Mouse (Mus musculus): ENCODE measurements around the gene Thumpd2.
A peak's percentile ranks its signal among the peaks of the same experiment; 100 is the strongest.

The Thumpd2 gene

DNA sequence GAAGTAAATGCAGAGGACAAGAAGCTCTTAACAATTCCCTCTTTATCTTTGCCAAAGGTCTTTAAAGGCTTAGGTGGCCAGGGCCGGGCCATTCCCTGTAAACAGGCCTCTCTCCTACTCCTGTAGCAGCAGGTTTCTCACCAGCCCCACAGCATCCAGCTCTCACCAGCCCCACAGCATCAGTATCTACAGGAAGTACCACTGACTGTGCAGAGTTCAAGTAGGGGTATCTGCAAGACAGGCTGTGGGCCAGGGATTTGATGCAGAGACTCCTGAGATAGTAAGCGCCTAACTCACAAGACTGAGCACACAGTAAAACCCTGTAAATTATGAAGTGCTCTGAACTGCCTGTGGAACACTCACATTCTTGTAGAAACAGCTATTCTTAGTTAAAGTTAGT lies 31.9 kb downstream of the Thumpd2 start:
- DNase-seq (ENCODE audit: low read depth, low spot score): no peak

- no peak for DNase-seq (ENCODE audit: low read depth, low spot score)
Measured at GRCm38 (mm10) chr17:81031830-81032442, 32.9 kb downstream of the Thumpd2 start.

DNA sequence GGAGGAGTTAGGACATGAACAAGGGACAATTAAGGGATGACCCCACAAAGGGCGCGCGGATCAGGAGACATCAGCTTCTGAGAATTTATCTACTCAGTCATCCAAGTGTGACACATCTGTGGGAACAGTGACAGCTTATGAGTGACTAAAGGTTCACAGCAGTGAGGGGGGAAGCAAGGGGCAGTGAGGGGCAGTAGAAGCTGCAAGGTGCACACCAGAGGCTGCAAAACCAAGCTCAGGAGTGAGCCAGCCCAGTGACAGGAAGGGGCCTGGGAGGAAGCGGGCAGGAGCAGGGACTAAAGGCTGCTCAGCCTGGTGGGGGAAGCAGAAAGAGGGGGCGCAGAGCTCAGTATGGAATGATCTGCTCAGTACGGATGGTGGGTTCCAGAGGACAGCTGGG lies 37.6 kb downstream of the Thumpd2 start:
- no peak for DNase-seq (ENCODE audit: low read depth, low spot score)

- DNase-seq (ENCODE audit: low read depth, low spot score): no peak
Measured at GRCm38 (mm10) chr17:81017132-81017531, 47.8 kb downstream of the Thumpd2 start.

GRCm38 (mm10) chr17:81015814-81016447 lies 49.0 kb downstream of the Thumpd2 start:
- peak; percentile 76 for DNase-seq (ENCODE audit: low read depth, low spot score)

- DNase-seq (ENCODE audit: low read depth, low spot score): no peak
Measured at GRCm38 (mm10) chr17:81010844-81011685, 53.8 kb downstream of the Thumpd2 start.

GRCm38 (mm10) chr17:81010199-81010598 lies 54.7 kb downstream of the Thumpd2 start:
- DNase-seq (ENCODE audit: low read depth, low spot score): no peak

GRCm38 (mm10) chr17:81009112-81009511 lies 55.8 kb downstream of the Thumpd2 start:
- no peak for DNase-seq (ENCODE audit: low read depth, low spot score)

- no peak for DNase-seq (ENCODE audit: low read depth, low spot score)
Measured at GRCm38 (mm10) chr17:81005292-81005691, 59.6 kb downstream of the Thumpd2 start.

GRCm38 (mm10) chr17:81004454-81004853 lies 60.4 kb downstream of the Thumpd2 start:
- DNase-seq (ENCODE audit: low read depth, low spot score): no peak

GRCm38 (mm10) chr17:81002130-81002529 lies 62.8 kb downstream of the Thumpd2 start:
- no peak for DNase-seq (ENCODE audit: low read depth, low spot score)

- DNase-seq (ENCODE audit: low read depth, low spot score): no peak
Measured at GRCm38 (mm10) chr17:81001647-81002046, 63.2 kb downstream of the Thumpd2 start.

- DNase-seq (ENCODE audit: low read depth, low spot score): no peak
Measured at GRCm38 (mm10) chr17:81001010-81001409, 63.9 kb downstream of the Thumpd2 start.

DNA sequence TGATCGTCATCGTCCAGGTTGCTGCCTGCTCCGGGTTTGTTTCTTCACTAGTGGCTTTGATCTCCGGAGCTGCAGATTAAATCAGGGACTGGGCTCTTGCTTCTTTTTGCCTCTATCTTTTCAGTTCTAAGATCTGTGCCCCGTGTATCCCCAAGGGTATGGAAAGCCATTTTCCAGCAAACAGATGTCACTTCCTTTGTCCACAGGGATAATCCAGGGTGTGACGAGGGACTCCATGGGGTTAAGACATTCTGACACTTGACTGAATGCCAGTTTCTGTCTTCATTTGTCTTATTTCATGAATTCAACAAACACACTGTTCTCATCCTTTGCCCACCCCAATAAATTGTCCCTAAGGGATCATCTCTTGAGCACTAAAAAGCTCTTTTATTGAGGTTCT lies 65.9 kb downstream of the Thumpd2 start:
- no peak for DNase-seq (ENCODE audit: low read depth, low spot score)

- DNase-seq (ENCODE audit: low read depth, low spot score): no peak
Measured at GRCm38 (mm10) chr17:80997226-80997625, 67.7 kb downstream of the Thumpd2 start.

DNA sequence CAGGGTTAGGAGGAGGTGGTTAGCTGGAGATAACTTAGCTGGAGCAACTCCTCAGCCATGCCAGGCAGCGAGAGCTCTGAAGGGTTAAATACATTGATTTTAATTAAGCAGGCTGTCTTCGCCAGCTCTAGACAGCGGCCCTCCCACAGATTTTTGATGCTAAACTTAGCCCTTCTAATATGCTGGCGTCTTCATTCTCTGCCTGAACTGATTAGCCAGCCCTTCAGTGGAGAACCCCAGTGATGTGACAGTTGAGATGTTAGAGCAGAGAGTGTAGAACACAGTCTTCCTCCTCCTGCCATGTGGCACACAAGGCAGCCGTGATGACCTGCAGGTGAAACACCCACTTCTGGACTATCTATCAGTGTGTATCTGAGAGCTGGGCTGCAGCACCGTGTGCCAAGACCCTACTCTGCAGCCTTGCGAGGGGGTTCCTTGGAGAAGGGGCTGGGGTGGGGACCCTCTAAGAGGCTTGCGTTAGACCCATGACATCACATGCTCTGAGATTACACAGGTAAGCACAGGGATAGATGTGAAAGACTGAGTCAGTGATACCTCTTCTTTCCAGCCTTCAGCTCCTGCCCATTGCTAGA lies 73.3 kb downstream of the Thumpd2 start:
- DNase-seq (ENCODE audit: low read depth, low spot score): no peak

GRCm38 (mm10) chr17:80982976-80983375 lies 81.9 kb downstream of the Thumpd2 start:
- no peak for DNase-seq (ENCODE audit: low read depth, low spot score)

- peak; percentile 85 for DNase-seq (ENCODE audit: low read depth, low spot score)
Measured at GRCm38 (mm10) chr17:80982412-80982787, 82.5 kb downstream of the Thumpd2 start.

GRCm38 (mm10) chr17:80981721-80982411 lies 83.0 kb downstream of the Thumpd2 start:
- DNase-seq (ENCODE audit: low read depth, low spot score): no peak

DNA sequence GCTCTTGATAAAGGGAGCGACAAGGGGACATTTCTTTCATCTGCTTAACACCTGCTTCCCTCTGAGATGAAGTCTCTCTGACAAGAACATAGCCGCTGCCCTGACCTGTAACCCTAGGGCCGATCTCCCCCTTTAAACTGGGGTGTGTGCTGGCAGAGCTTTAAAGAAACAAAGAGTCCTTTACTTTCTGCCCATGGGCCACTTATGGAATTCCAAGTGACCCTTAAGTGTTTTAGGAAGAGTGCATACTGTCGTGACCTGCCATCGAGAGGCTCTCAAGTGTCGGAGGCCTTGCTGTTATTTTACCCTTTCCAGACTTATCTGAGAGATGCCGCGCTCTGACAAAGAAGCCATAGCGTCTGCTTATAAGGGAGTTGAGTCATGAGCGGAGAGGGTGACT lies 84.8 kb downstream of the Thumpd2 start:
- no peak for DNase-seq (ENCODE audit: low read depth, low spot score)

- DNase-seq (ENCODE audit: low read depth, low spot score): no peak
Measured at GRCm38 (mm10) chr17:80977245-80977644, 87.6 kb downstream of the Thumpd2 start.

Data from mesoderm, embryonic 11.5 days (tissue).